Mouse (Mus musculus) CD4-positive, CD25-positive, alpha-beta regulatory T cell, adult 4 months (primary cell): Measurements from ENCODE around the gene Ppip5k2. TPM values are rescaled to one million over a fixed set of nuclear protein-coding genes. Genes with fewer than 3 reads are reported as not detected.
A peak's percentile ranks its signal among the peaks of the same experiment; 100 is the strongest.

Experiments used
- ATAC-seq: one replicate; pipeline ENCODE4 v1.8.0; 2017
- polyA plus RNA-seq, 2 experiments: library from polyadenylated mRNA; unstranded; fragments of 100-300 nt; shearing (Covaris generic); gene quantifications; one replicate each; pipeline ENCODE4 v1.2.1; 2017

Ppip5k2 gene
- polyA plus RNA-seq, 2 experiments from 2014 or later: 27.8 to 33.8 TPM

GRCm38 (mm10) chr1:97660687-97661405 is 109.4 kb downstream of the Ppip5k2 start:
- peak; percentile 44 for ATAC-seq

GRCm38 (mm10) chr1:97659405-97659804 is 110.8 kb downstream of the Ppip5k2 start:
- no peak for ATAC-seq

- ATAC-seq: no peak
These were observed 112.4 kb downstream of the Ppip5k2 start for GRCm38 (mm10) chr1:97657786-97658185.

DNA sequence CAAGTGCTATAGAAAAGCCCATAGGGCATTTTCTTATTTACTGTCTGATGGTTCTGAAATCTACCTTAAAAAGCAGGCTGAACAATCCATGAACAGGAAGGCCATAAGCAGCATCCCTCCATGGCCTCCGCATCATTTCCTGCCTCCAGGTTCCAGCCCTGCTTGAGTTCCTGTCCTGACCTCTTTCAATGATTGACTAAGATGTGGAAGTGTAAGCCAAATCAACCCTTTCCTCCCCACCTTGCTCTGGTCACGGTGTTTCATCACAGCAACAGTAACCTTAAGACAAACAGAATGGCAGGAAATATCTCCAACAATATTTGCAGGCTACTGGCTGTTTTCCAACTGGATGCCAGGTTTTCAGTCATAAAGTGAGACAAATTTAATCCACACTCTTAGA is 113.0 kb downstream of the Ppip5k2 start:
- no peak for ATAC-seq

Other genes with a start within 250 kb of the Ppip5k2 start
- gene D1Ertd622e, start 108.3 kb downstream of the Ppip5k2 start, polyA plus RNA-seq: 10 to 100 TPM; 15.2 to 16.1 TPM
- gene Gin1, start 239 bp downstream of the Ppip5k2 start, polyA plus RNA-seq: 10 to 100 TPM; 27.2 to 31.3 TPM